Mouse (Mus musculus) embryonic fibroblast, embryonic 13.5 days (primary cell): Measurements from ENCODE around the gene Efcc1.

ENCODE experiments used
- CTCF ChIP-seq: IDR thresholded peaks from 2 replicates; pipeline ENCODE4 v1.5.1; 2011; ENCODE audit warnings: mild to moderate bottlenecking, control low read depth, low read length, moderate library complexity, borderline replicate concordance; ENCODE audit not compliant: insufficient read depth
- POLR2A ChIP-seq: IDR thresholded peaks from 2 replicates; pipeline ENCODE4 v1.6.1; 2011; ENCODE audit warnings: low read depth, mild to moderate bottlenecking, control low read depth, low read length, moderate library complexity

DNA sequence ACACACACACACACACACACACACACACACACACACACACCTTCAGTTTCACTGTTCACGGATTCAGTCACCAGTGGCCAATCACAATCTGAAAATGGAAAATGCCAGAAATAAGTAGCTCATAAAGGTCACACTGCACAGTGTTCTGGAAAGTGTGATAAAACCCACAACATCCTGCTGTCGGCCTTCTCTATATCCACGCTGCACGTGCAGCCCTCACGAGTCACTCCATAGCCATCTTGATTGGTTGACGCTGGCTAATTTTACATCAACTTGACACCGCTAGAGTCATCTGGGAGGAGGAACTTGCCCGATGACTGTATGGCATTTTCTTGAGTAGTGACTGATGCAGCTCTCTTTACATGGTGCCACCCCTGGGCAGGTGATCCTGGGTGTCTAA is 11.3 kb downstream of the Efcc1 start:
- TF ChIP-seq CTCF = no peak
- no peak for TF ChIP-seq POLR2A
